Mouse (Mus musculus) spleen, postnatal 10 days (tissue): ENCODE results near the gene Prdx1.
A peak's percentile ranks its signal among the peaks of the same experiment; 100 is the strongest.
"Not testable (repeated sequence)": the region's sequence is repeated elsewhere in the genome, so short reads cannot be mapped to it uniquely, and the experiment has no call there.

Experiments used
- DNase-seq, 2 experiments: peaks; one replicate each; pipeline ENCODE4 v3.0.0; 2021 to 2022; ENCODE audit warnings: low spot score in 2 of 2

Prdx1 gene

GRCm38 (mm10) chr4:116685402-116686061 lies at the start of gene Prdx1:
Gene Prdx1, plus strand, starts transcription at chr4:116685544.
- DNase-seq, result peak; percentile 87 to 92

DNA sequence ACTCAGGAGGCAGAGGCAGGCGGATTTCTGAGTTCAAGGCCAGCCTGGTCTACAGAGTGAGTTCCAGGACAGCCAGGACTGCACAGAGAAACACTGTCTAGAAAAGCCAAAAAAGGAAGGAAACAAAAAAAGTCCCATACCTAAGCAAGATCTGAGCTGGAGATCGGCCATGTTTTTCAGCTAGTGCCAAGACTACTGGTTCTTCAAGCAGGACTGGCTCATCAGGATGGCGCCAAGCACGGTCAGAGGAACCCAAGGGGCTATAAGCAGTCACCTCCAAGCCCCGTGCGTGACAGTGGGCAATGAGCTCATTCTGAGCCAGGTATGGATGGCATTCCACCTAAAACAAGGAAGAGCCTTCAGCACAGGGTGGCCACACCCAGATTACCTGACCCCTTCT lies 46.5 kb upstream of the Prdx1 start:
- DNase-seq, result no peak

- no peak for DNase-seq
Observed at GRCm38 (mm10) chr4:116642071-116642470, 43.3 kb upstream of the Prdx1 start.

- peak in 1 of 2 experiments; percentile 52 for DNase-seq
Observed at GRCm38 (mm10) chr4:116644326-116644725, 41.0 kb upstream of the Prdx1 start.

- no peak for DNase-seq
Observed at GRCm38 (mm10) chr4:116645624-116646023, 39.7 kb upstream of the Prdx1 start.

- DNase-seq, result no peak
Observed at GRCm38 (mm10) chr4:116649411-116649810, 35.9 kb upstream of the Prdx1 start.

DNA sequence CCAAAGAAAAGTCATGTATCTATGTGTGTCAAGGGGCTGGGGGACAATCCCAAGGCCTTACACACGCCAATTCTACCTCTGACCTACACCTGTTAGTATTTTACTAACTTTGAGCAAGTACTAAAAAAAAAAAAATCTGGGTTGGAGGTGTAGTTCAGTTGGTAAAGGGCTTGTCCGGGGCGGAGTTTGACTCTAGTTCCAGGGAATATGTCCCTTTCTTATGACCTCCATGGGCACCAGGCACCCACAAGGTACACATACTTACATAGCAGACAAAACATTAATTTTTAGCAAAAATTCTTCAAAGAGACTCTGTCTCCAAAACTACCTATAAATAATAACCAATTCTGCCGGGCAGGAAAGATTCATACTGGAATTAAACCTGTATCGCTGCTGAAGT lies 35.0 kb upstream of the Prdx1 start:
- no peak for DNase-seq

GRCm38 (mm10) chr4:116650924-116651796 lies 34.2 kb upstream of the Prdx1 start, which contains the start of gene Akr1a1:
Gene Akr1a1, minus strand, starts transcription at chr4:116651680.
- peak; percentile 81 to 88 for DNase-seq

GRCm38 (mm10) chr4:116651797-116652135 lies 33.6 kb upstream of the Prdx1 start:
- DNase-seq, result no peak

GRCm38 (mm10) chr4:116653228-116653627 lies 32.1 kb upstream of the Prdx1 start:
- no peak for DNase-seq

DNA sequence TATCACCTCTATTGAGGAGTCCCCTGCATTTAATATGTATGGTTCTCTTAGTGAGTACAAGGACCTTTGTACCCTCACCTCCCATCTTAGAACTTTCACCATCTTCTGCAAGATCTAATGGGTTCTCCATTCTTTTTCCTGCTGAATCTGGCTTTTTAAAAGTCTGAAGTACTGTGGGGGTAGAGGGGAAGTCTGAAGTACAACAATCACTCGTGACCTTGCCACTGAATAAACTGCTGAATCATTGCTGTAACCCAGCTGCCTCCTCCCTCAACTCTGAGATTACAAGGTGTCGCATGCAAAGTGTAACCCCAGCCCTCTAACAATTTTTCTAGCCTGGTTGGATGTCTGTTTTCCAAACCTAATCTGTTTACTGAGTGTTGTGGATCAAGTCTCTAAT lies 30.2 kb upstream of the Prdx1 start:
- DNase-seq, result no peak

DNA sequence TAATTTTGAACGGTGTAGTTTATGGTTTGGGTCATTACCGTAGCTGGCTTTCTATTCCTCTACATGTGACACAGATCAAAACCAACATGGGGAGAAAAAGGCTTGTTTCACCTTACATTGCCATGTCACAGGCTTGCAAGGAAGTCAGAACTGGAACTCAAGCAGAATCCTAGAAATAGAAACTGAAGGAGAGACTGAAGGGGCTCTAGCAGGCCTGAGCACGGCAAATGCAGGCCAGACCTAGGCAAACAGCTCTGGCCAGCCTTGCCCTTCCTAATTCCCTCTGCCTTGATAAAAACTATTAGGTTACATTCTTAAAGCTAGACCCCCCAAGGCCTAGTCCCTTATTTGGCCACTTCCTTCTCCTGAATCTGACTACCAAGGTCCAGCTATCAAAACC lies 29.7 kb upstream of the Prdx1 start:
- no peak for DNase-seq

DNA sequence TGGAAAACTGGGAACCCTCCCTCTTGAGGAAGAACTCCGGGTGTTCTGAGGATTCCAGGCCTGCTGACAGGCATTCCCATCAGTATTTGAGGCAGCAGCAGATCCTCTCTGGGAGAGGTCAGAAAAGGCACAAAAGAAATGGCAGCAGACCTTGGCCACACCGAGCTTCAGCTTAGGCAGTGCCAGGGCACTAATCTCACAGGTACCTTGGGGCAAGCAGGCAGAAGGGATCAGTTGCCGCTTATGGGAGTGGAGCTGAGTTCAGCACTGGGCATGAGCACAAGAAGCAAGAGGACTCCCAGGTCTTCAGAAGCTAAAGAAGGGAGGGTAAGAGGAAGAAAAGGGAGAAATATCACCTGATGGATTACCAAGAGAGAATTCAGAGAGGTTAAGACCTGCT lies 27.4 kb upstream of the Prdx1 start:
- no peak for DNase-seq

- no peak for DNase-seq
Observed at GRCm38 (mm10) chr4:116659474-116659873, 25.9 kb upstream of the Prdx1 start.

- DNase-seq, result not testable (repeated sequence)
Observed at GRCm38 (mm10) chr4:116659916-116660315, 25.4 kb upstream of the Prdx1 start.

- DNase-seq, result no peak
Observed at GRCm38 (mm10) chr4:116660829-116661228, 24.5 kb upstream of the Prdx1 start.

DNA sequence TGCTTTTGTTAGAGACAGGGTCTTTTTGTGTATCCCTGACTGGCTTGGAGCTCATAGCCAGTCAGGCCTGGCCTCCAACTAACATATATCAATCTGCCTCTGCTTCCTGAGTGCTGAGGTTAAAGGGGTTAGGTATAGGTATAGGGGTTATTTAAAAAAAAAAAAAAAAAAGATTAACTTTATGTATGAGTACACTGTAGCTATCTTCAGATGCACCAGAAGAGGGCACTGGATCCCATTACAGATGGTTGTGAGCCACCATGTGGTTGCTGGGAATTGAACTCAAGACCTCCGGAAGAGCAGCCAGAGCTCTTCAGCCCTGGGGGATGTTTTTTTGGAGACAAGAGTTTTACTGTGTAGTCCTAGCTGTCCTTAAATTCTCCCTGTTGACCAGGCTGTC lies 23.3 kb upstream of the Prdx1 start:
- DNase-seq, result no peak

- no peak for DNase-seq
Observed at GRCm38 (mm10) chr4:116666625-116667024, 18.7 kb upstream of the Prdx1 start.

GRCm38 (mm10) chr4:116668145-116668544 lies 17.2 kb upstream of the Prdx1 start:
- no peak for DNase-seq

- peak in 1 of 2 experiments; percentile 36 for DNase-seq
Observed at GRCm38 (mm10) chr4:116669291-116669690, 16.1 kb upstream of the Prdx1 start.

DNA sequence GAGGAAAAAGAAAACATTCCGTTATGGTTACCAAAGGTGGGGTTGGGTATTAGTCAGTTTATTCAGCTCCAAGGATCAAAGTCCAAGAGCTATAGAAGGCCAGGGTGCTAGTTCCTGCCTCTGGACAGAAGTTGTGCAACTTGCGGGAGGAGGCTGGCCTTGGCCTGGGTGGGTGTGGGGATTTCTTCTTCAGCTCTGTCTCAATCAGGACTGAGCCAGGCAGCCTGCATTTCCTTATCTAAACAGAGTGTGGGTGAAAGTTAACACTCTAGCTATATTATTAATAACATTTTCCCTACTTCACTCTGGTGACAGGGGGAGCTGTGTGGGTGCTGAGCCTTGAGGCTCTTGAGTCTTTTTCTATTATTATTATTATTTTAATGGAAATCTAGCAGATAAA lies 12.6 kb upstream of the Prdx1 start:
- DNase-seq, result peak in 1 of 2 experiments; percentile 57

- DNase-seq, result not testable (repeated sequence)
Observed at GRCm38 (mm10) chr4:116674761-116675160, 10.6 kb upstream of the Prdx1 start.

DNA sequence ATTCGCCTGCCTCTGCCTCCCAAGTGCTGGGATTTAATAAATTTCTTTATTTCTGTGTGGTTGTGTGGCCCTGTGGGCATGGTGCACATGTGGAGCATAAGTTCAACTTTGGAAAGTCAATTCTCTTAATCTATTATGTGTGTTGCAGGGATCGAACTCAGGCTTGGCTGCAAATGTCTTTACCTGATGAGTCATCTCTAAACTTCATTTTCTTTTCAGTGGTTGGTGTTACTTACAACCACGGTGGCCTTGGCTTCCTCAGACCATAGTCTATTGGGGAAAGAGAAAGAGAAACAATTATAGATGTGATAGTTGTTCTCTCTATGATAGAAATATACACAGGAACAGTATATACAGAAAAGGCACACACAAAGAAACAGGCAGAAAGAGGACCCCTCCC lies 9.3 kb upstream of the Prdx1 start:
- no peak for DNase-seq
